Mouse (Mus musculus) cortical plate, adult 2 months (tissue): ENCODE measurements at regions not wholly inside any gene's neighbourhood (a gene's known extent, or its start where the extent isn't known, plus 50 kb on each side); places are given as distances from the start of the nearest gene placed in this dataset.

Experiments used
- CTCF ChIP-seq: fragments of 200-500 bp; IDR thresholded peaks from 2 replicates; pipeline ENCODE4 v1.5.1; 2011; ENCODE audit warnings: mild to moderate bottlenecking, control low read depth, low read length; ENCODE audit not compliant: insufficient read depth; ENCODE audit errors: extremely low read depth
- POLR2A ChIP-seq: fragments of 200-500 bp; IDR thresholded peaks from 2 replicates; pipeline ENCODE4 v1.6.1; 2011; ENCODE audit warnings: mild to moderate bottlenecking, low read length, control low read depth; ENCODE audit not compliant: insufficient read depth; ENCODE audit errors: extremely low read depth

DNA sequence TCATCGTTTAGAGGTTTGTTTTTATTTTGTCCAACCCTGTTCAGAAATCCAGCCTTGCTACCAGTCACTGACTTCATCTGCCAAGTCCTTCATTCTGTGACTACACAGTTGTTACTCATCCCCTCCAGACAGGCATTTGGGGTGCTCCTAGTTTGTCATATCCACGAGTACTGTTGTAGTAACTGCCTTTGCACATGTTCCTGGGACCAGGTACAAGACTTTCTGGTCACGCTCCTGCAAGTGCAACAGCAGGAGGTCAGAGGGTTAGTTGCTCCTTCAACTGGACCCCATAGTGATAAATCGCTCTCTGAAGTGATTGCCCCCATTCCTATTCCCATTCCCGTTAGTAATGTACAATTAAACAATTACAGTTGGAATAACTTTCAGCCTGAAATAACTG, 269.9 kb downstream of the Rps15a start:
- TF ChIP-seq CTCF (no peak), POLR2A (no peak)
